Mouse (Mus musculus): ENCODE results near the gene Mllt6. TPM values are rescaled to one million over a fixed set of nuclear protein-coding genes. Genes with fewer than 3 reads are reported as not detected.
A peak's percentile ranks its signal among the peaks of the same experiment; 100 is the strongest.

The Mllt6 gene
- total RNA-seq, 1 experiment from 2014 or later, result 34.4 TPM

DNA sequence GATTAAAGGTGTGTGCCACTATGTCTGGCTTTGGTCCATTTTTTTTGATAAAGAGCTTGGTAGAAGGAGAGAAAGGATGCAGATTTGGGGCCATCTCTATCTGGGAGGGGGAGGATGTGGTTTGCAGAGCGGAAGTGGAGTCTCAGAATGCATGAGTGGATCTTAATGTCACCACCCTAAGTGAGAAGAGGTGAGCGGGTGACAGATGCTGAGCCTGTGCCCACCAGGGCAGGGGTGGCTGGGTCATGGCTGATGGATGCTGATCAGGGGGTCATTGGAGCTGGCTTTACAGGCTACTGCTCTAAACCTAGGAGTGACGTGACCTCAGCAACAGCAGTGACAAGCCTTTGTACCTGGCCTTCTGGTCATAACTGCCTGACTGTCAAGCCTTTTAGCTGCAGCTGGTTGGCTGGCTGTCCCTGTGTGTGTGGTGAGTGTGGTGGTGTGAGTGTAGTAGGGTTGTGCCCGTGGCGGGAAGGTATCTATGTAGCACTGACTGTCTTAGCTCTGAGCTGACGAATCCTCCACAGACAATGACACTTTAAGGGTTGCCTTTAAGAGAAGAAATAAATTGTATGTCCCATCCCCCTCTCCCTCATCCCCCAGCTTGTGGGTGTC lies 21.0 kb downstream of the Mllt6 start:
- ATAC-seq (replicated peaks; ENCODE audit: insufficient number of reproducible peaks, low FRiP score, low TSS enrichment, poor library complexity, severe bottlenecking), result peak; percentile 59

DNA sequence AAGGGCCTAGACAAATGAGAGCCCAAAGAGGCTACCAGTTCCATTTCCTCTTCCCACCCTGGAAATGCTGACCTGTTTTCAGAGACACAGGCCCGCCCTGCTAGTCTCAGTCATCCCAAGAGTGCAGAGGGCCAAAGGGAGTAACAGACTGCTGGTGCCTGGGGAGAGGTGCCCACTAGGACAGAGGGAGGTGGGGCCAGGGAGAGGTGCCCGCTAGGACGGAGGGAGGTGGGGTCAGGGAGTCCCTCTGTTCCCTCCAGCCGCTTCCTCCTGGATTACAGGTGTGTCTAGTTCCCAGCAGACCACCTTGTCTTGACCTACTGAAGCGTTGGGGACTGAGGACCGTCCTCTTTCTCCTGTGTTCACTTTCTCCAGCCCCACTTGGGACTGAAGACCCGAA lies 21.6 kb downstream of the Mllt6 start:
- no peak for ATAC-seq (replicated peaks; ENCODE audit: insufficient number of reproducible peaks, low FRiP score, low TSS enrichment, poor library complexity, severe bottlenecking)

DNA sequence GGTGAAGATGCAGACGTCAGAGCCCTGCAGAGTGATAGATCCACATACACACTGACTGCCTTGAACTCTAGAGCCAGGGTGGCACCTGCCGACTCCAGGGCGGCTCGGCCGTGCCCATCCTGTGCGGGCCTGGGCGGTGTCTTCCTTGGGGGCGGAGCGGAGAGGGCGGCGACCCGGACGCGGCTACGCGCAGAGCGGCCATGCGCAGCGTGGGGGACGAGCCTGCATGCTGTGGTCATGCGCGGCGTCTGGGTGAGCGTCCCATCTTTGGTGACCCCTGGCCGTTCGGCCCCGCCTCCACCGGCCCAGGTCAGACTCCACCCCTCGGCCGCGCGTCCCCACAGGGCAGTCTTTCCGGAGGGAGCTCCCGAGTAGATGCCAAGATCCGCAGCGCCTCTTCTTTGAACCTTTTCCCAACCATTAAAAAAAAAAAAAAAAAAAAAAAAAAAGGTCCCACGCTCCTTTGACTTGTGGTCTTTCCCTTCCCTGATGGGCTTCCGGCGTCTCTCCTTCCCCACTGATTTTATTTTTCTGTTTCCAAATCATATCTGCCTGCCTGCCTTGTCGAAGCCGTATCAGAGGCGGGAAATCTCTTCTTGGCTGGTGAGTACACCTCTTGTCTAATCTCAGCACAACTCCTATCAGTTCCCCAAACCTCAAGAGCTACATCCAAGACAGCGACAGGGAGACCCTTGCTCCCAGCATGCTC lies 22.6 kb downstream of the Mllt6 start, which contains the start of gene Cisd3:
Gene Cisd3, plus strand, starts transcription at position 214 of the 709 bp plus-strand sequence.
- ATAC-seq (replicated peaks; ENCODE audit: insufficient number of reproducible peaks, low FRiP score, low TSS enrichment, poor library complexity, severe bottlenecking), result peak; percentile 63

DNA sequence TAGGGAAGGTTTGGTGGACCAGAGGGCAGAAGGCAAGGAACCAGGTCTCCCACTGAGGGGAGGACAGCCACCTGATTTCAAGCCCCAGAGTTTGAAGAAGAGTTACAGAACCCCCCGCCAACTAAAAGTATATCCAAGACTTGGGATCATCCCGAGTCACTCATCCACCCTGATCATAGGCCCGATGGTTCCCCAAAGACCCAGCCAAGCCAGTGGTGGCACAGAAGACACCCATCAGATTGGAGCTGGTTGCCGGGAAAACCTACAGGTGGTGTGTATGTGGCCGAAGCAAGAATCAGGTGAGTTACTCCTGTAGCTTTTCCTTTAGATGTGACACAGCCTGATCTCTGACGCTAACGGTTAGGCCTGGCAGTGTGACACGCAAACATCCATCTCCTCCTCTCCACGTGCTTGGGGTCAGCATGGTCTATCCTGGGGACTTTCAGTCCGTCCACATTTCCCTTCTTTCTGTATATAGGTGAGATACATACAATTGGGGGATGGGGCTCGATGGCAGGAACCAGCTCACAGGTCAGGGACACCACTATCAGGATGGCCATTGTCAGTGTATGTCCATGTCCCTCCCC lies 23.2 kb downstream of the Mllt6 start:
- no peak for ATAC-seq (replicated peaks; ENCODE audit: insufficient number of reproducible peaks, low FRiP score, low TSS enrichment, poor library complexity, severe bottlenecking)

- ATAC-seq (replicated peaks; ENCODE audit: insufficient number of reproducible peaks, low FRiP score, low TSS enrichment, poor library complexity, severe bottlenecking), result no peak
Observed at GRCm38 (mm10) chr11:97687061-97687460, 23.8 kb downstream of the Mllt6 start.

- no peak for ATAC-seq (replicated peaks; ENCODE audit: insufficient number of reproducible peaks, low FRiP score, low TSS enrichment, poor library complexity, severe bottlenecking)
Observed at GRCm38 (mm10) chr11:97689861-97690260, 26.6 kb downstream of the Mllt6 start.

GRCm38 (mm10) chr11:97694435-97694834 lies 31.2 kb downstream of the Mllt6 start:
- no peak for ATAC-seq (replicated peaks; ENCODE audit: insufficient number of reproducible peaks, low FRiP score, low TSS enrichment, poor library complexity, severe bottlenecking)

DNA sequence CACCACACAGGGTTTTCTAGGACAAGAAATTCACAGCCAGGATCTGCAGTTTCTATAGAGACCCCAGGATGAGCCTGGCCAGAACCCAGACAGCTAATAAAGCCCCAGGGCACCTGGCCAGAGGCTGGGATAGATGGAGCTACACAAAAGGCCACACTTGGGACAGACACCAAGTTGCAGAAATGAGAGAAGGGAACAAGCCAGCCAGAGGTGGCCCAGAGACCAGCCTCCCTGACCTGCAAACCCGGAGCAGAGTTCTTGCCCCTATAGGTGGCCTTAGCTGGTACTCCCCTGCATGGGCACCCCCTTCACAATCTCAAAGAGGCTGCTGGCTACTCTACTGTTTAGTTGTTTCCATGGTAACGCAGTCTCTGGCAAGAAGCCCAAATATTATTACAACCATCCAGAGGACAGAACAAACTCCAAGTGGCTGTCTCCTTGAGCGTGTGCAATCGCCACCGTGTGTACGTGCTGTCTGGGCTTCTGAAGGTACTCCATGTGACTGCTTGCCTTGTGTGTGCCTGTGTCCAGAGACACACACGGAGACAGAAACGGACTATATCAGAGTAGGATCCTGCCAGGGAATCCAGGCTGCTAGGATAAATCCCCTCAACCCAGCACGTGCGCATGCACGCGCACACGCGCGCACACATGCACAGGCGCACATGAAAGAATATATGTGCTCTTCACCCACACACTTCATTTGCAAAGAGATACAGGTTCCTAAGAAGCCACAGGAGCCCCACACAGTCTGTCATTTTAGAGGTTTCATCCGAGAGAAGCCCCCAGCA lies 31.9 kb downstream of the Mllt6 start:
- no peak for ATAC-seq (replicated peaks; ENCODE audit: insufficient number of reproducible peaks, low FRiP score, low TSS enrichment, poor library complexity, severe bottlenecking)

- ATAC-seq (replicated peaks; ENCODE audit: insufficient number of reproducible peaks, low FRiP score, low TSS enrichment, poor library complexity, severe bottlenecking), result no peak
Observed at GRCm38 (mm10) chr11:97695712-97696401, 32.6 kb downstream of the Mllt6 start.

- ATAC-seq (replicated peaks; ENCODE audit: insufficient number of reproducible peaks, low FRiP score, low TSS enrichment, poor library complexity, severe bottlenecking), result no peak
Observed at GRCm38 (mm10) chr11:97696669-97697068, 33.5 kb downstream of the Mllt6 start.

DNA sequence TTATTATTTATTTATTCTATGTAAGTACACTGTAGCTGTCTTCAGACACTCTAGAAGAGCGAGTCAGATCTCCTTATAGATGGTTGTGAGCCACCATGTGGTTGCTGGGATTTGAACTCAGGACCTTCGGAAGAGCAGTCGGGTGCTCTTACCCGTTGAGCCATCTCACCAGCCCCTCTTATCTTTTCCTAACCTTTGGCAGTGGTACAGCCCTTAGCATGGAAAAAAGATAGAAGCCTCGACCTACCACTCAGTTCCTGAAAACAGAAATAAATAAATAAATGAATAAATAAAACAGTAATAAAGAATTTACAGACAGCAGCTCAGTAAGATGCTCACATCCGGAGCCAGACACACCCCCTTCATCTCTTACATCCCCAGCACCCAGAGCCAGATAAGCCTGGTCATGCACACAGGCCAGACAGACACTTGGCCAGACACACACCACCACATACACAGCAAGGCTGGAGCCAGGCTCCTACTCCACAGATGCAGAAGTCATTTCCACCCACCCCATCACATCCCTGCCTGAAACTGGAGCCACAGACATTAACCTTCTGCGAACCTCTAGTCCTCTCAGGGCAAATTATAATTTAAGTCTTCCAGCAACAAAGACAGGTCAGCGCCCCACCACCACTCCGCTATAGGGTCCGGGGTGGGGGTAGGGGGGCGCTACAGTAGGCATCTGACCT lies 34.1 kb downstream of the Mllt6 start:
- ATAC-seq (replicated peaks; ENCODE audit: insufficient number of reproducible peaks, low FRiP score, low TSS enrichment, poor library complexity, severe bottlenecking), result no peak

DNA sequence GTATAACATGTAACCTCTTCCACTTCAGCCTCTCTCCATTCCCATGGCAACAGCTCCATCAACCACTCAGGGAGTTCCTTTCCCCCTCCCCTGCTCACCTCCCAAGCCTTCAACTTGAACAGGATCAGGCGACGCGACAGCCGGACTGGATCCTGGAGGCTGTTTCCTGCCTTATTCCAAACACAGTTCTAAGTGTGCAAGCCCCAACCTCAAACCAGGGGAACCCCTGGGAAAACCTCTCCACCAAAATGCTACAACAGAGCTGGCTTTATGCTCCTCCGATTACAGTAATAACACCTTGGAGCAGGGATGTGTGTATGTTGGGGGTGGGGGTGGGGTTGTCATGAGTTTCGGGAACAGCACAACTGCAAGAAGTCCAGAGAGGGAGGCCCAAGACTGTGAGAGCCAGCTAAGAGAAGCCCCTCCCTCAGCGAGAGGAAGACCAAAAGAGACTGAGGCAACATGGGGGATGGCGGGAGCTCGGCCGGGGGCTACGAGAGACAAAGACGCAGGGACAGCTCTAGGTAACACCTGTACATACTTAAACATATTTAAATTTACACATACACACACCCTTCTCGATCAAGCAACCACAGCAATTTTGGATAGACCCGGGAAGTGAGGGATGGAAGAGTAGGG lies 34.8 kb downstream of the Mllt6 start:
- no peak for ATAC-seq (replicated peaks; ENCODE audit: insufficient number of reproducible peaks, low FRiP score, low TSS enrichment, poor library complexity, severe bottlenecking)

GRCm38 (mm10) chr11:97698741-97699611 lies 35.8 kb downstream of the Mllt6 start:
- no peak for ATAC-seq (replicated peaks; ENCODE audit: insufficient number of reproducible peaks, low FRiP score, low TSS enrichment, poor library complexity, severe bottlenecking)

- ATAC-seq (replicated peaks; ENCODE audit: insufficient number of reproducible peaks, low FRiP score, low TSS enrichment, poor library complexity, severe bottlenecking), result no peak
Observed at GRCm38 (mm10) chr11:97699626-97700002, 36.4 kb downstream of the Mllt6 start.

- no peak for ATAC-seq (replicated peaks; ENCODE audit: insufficient number of reproducible peaks, low FRiP score, low TSS enrichment, poor library complexity, severe bottlenecking)
Observed at GRCm38 (mm10) chr11:97700003-97700745, 37.0 kb downstream of the Mllt6 start, which contains the start of gene Pcgf2. Pcgf2 (minus strand) TSS chr11:97700497.
